Mouse (Mus musculus) lung, embryonic 15.5 days (tissue): ENCODE results near the gene Plagl2. TPM values are rescaled to one million over a fixed set of nuclear protein-coding genes. Genes with fewer than 3 reads are reported as not detected.
"Not testable (repeated sequence)": the region's sequence is repeated elsewhere in the genome, so short reads cannot be mapped to it uniquely, and the experiment has no call there.

Experiments used
- ATAC-seq: fragments of 200-750 bp; cut with Nextera tagmentation; 2 replicates; pipeline ENCODE4 v1.8.0; 2017; ENCODE audit warnings: moderate number of reproducible peaks, borderline replicate concordance; ENCODE audit not compliant: low FRiP score, low TSS enrichment; ENCODE audit errors: extremely low read depth
- H3K27ac ChIP-seq: fragments of 300-500 bp; sonication (generic); 2 replicates; pipeline ENCODE4 v1.5.1; 2015; ENCODE audit warnings: moderate library complexity, mild to moderate bottlenecking, inconsistent platforms
- H3K27me3 ChIP-seq: fragments of 300-500 bp; sonication (generic); 2 replicates; pipeline ENCODE4 v1.6.1; 2015; ENCODE audit warnings: inconsistent platforms
- H3K36me3 ChIP-seq: fragments of 300-500 bp; sonication (generic); 2 replicates; pipeline ENCODE4 v1.6.1; 2015; ENCODE audit warnings: inconsistent platforms
- H3K4me1 ChIP-seq: fragments of 300-500 bp; sonication (generic); 2 replicates; pipeline ENCODE4 v1.6.1; 2015; ENCODE audit warnings: inconsistent platforms
- H3K4me2 ChIP-seq: fragments of 300-500 bp; sonication (generic); 2 replicates; pipeline ENCODE4 v1.6.1; 2015; ENCODE audit warnings: inconsistent platforms, mild to moderate bottlenecking, moderate library complexity
- H3K4me3 ChIP-seq: fragments of 300-500 bp; sonication (generic); 2 replicates; pipeline ENCODE4 v1.5.1; 2015; ENCODE audit warnings: mild to moderate bottlenecking, inconsistent platforms
- H3K9ac ChIP-seq: fragments of 300-500 bp; sonication (generic); 2 replicates; pipeline ENCODE4 v1.6.1; 2015; ENCODE audit warnings: inconsistent platforms
- H3K9me3 ChIP-seq: fragments of 300-500 bp; sonication (generic); 2 replicates; pipeline ENCODE4 v1.6.1; 2016; ENCODE audit warnings: inconsistent platforms
- WGBS: fragments of 180-500 bp; shearing (Covaris S2); methylation state at CpG from one replicate; pipeline ENCODE4 v1.1.7; 2015; 5-methylcytosine and 5-hydroxymethylcytosine counted together
- polyA plus RNA-seq: library from polyadenylated mRNA; unstranded; fragments of >200 nt; fragmentation: Nextera tagmentation; extraction: Ambion mirVana; gene quantifications from 2 replicates; pipeline ENCODE4 v1.2.1, GENCODE M21; 2015

Plagl2 gene
- polyA plus RNA-seq: 12.9 and 13.0 TPM in 2 replicates

- no peaks in the 10 kb centered on the region for H3K9me3 ChIP-seq
- peak within 1 kb of the TSS; percentile 99 for H3K4me3 ChIP-seq
- ATAC-seq: peak; percentile 97
- no peaks in the 10 kb centered on the region for H3K27me3 ChIP-seq
- under 1% methylated on average over 70 of the region's 72 CpGs for WGBS
- H3K4me2 ChIP-seq: peak within 1 kb of the TSS; percentile 72
- H3K36me3 ChIP-seq: peaks cover 5% of the 10 kb centered on the region
- peak within 1 kb of the TSS; percentile 96 for H3K27ac ChIP-seq
- H3K9ac ChIP-seq: peak within 1 kb of the TSS; percentile 100
- H3K4me1 ChIP-seq: peaks cover 39% of the 10 kb centered on the region
Observed at GRCm38 (mm10) chr2:153241250-153242014, at the start of gene Plagl2, which contains the start of gene Pofut1. TSS of gene Plagl2 (minus strand) at chr2:153241426. TSS of gene Pofut1 (plus strand) at chr2:153241533.

DNA sequence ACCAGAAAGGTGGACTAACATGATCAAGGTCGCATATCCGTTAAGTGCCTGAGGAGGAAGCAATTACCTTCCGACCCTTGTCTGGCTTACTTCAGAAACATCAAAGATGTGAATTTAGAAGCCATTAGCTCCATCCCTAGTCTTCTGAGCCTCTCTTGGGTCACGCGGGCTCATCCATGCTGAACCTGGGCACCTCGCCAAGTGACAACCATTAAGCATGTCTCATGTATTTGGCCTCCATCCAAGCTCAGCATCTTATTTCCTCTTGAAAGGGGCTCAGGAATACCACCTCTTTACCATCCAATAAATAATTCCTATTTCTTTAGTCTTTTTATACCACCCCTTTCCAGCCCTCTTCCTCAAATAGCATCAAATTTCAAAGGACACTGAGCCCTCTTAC is 46.6 kb upstream of the Plagl2 start:
- WGBS: 35% methylated on average over 6 of the region's 6 CpGs
- Histone ChIP-seq H3K4me2 (no peak overlapping the region), H3K36me3 (no peaks in the 10 kb centered on the region), H3K4me3 (no peak overlapping the region), H3K9ac (no peak overlapping the region), H3K27ac (no peak overlapping the region), H3K4me1 (peaks cover 22% of the 10 kb centered on the region), H3K9me3 (no peaks in the 10 kb centered on the region), H3K27me3 (no peaks in the 10 kb centered on the region)
- peak; percentile 29; the same call in 1 of the 2 replicates for ATAC-seq

- Histone ChIP-seq H3K4me2 (no peak overlapping the region), H3K4me3 (no peak overlapping the region), H3K4me1 (peaks cover 11% of the 10 kb centered on the region), H3K9ac (no peak overlapping the region), H3K9me3 (no peaks in the 10 kb centered on the region), H3K27me3 (no peaks in the 10 kb centered on the region), H3K36me3 (no peaks in the 10 kb centered on the region), H3K27ac (no peak overlapping the region)
- no peak for ATAC-seq
- WGBS: 80% methylated on average over 4 of the region's 4 CpGs
Observed at GRCm38 (mm10) chr2:153286524-153286923, 45.3 kb upstream of the Plagl2 start.

DNA sequence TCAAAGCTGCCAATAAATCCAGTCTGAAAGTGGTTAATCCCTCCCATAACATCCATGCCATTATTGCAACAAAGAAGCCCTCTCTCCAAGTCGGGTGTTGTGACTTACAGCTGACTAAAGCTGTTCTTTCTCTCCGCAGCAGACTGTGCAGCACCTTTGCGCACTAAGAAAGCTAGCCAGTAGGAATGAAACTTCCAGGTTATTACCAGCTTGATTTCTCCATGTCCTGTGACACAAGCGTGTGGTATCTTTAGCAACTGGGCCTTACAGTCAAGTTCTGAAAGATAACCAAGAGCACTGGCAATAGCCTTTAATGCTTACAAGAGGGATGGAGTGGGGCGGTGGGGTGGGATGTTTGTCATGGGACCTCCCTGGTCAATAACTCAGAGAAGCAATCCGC is 42.7 kb upstream of the Plagl2 start:
- no peak overlapping the region for H3K9ac ChIP-seq
- H3K4me2 ChIP-seq: no peak overlapping the region
- peaks cover 7% of the 10 kb centered on the region; the same call in 1 of the 2 replicates for H3K4me1 ChIP-seq
- no peaks in the 10 kb centered on the region for H3K27me3 ChIP-seq
- H3K4me3 ChIP-seq: no peak overlapping the region
- 83% methylated on average over 6 of the region's 6 CpGs for WGBS
- no peaks in the 10 kb centered on the region for H3K9me3 ChIP-seq
- no peak overlapping the region for H3K27ac ChIP-seq
- H3K36me3 ChIP-seq: no peaks in the 10 kb centered on the region
- ATAC-seq: no peak

GRCm38 (mm10) chr2:153278357-153278756 is 37.1 kb upstream of the Plagl2 start:
- no peak overlapping the region for H3K4me2 ChIP-seq
- no peak overlapping the region for H3K4me3 ChIP-seq
- H3K27ac ChIP-seq: no peak overlapping the region
- H3K9ac ChIP-seq: no peak overlapping the region
- H3K4me1 ChIP-seq: no peaks in the 10 kb centered on the region
- no peaks in the 10 kb centered on the region for H3K27me3 ChIP-seq
- 80% methylated on average over 5 of the region's 5 CpGs for WGBS
- no peaks in the 10 kb centered on the region for H3K9me3 ChIP-seq
- no peak for ATAC-seq
- no peaks in the 10 kb centered on the region for H3K36me3 ChIP-seq

DNA sequence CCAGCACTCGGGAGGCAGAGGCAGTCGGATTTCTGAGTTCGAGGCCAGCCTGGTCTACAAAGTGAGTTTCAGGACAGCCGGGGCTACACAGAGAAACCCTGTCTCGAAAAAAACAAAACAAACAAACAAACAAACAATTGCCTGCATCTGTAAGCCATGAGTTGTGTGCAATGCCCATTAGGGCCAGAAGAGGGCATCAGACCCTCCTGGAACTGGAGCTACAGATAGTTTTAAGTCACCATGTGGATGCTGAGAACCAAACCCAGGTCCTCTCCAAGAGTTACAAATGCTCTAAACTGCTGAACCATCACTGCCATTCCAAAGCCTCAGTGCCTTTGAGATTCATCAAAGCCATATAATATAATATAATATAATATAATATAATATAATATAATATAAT is 35.6 kb upstream of the Plagl2 start:
- not testable (repeated sequence) for H3K36me3 ChIP-seq, H3K4me3 ChIP-seq, H3K27me3 ChIP-seq, H3K4me2 ChIP-seq, H3K4me1 ChIP-seq, H3K9me3 ChIP-seq, ATAC-seq, H3K27ac ChIP-seq, H3K9ac ChIP-seq
- WGBS: 86% methylated on average over 5 of the region's 5 CpGs

DNA sequence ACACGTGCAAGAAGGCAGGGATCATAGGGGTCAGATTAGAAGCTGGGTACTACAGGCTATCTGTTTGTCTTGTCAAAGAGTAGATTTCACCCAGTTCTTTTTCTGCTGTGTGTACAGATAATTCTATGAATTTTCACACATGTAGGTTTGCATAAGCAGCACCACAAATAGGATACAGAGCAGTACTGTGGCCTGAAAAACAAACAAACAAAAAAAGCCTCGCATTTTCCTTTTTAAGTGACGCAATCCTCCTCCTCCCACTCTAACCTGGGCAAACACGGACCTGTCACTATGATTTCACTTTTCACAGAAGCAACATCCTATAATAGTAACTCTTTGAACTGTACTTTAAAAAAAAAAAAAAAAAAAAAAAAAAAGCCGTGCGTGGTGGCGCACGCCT is 35.2 kb upstream of the Plagl2 start:
- no peak overlapping the region for H3K4me2 ChIP-seq
- no peak for ATAC-seq
- H3K27me3 ChIP-seq: no peaks in the 10 kb centered on the region
- H3K4me1 ChIP-seq: no peaks in the 10 kb centered on the region
- no peaks in the 10 kb centered on the region for H3K9me3 ChIP-seq
- no peaks in the 10 kb centered on the region for H3K36me3 ChIP-seq
- no peak overlapping the region for H3K27ac ChIP-seq
- H3K4me3 ChIP-seq: no peak overlapping the region
- 89% methylated on average over 8 of the region's 8 CpGs for WGBS
- no peak overlapping the region for H3K9ac ChIP-seq

GRCm38 (mm10) chr2:153275577-153275976 is 34.4 kb upstream of the Plagl2 start:
- not testable (repeated sequence) for H3K27ac ChIP-seq, H3K9ac ChIP-seq, H3K9me3 ChIP-seq, ATAC-seq, H3K36me3 ChIP-seq, H3K4me2 ChIP-seq, H3K4me3 ChIP-seq, H3K27me3 ChIP-seq, H3K4me1 ChIP-seq
- 77% methylated on average over 3 of the region's 3 CpGs for WGBS

GRCm38 (mm10) chr2:153274919-153275247 is 33.7 kb upstream of the Plagl2 start:
- H3K4me1 ChIP-seq: peaks cover 2% of the 10 kb centered on the region; the same call in 1 of the 2 replicates
- H3K4me2 ChIP-seq: no peak overlapping the region
- WGBS: 71% methylated on average over 6 of the region's 6 CpGs
- no peak overlapping the region for H3K27ac ChIP-seq
- no peak overlapping the region for H3K4me3 ChIP-seq
- H3K9me3 ChIP-seq: no peaks in the 10 kb centered on the region
- no peak for ATAC-seq
- no peak overlapping the region for H3K9ac ChIP-seq
- no peaks in the 10 kb centered on the region for H3K36me3 ChIP-seq
- no peaks in the 10 kb centered on the region for H3K27me3 ChIP-seq

DNA sequence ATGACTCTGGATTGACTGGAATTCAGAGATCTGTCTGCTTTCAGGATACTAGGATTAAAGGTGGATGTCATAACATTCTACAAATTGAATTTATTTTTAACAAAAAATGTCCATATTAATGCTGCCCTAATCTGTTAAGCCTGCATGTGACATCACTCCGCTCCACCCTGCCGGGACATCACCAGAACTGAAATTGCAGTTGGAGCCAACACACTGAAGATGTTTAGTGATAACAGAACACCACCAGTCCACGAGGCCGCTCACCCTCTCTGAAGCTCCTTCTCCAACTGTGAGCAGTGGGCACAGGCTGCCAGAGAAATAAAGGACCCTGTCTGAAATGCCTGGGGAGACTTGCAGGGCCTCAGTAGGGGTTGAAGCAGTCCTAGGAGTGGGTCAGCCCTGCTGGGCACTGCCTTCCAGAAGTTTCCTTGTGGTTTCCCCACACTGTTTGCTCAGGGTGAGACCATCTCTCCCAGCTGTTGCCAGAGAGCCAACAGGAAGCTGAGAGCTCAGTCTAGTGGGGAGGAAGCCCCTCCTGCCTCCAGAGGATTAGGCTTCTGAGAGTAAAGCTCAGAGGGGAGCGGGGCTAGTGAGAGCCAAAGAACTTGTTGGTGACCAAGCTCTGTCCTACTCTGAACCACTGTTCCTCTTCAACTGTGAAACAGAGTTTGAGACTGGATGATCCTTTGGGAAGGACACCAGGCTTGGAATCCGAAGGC is 33.1 kb upstream of the Plagl2 start:
- H3K4me3 ChIP-seq, H3K27ac ChIP-seq, H3K9me3 ChIP-seq, H3K4me2 ChIP-seq, H3K4me1 ChIP-seq, H3K36me3 ChIP-seq, H3K9ac ChIP-seq, H3K27me3 ChIP-seq: not testable (repeated sequence)
- peak; percentile 58; the same call in 1 of the 2 replicates for ATAC-seq
- 56% methylated on average over 6 of the region's 6 CpGs for WGBS

DNA sequence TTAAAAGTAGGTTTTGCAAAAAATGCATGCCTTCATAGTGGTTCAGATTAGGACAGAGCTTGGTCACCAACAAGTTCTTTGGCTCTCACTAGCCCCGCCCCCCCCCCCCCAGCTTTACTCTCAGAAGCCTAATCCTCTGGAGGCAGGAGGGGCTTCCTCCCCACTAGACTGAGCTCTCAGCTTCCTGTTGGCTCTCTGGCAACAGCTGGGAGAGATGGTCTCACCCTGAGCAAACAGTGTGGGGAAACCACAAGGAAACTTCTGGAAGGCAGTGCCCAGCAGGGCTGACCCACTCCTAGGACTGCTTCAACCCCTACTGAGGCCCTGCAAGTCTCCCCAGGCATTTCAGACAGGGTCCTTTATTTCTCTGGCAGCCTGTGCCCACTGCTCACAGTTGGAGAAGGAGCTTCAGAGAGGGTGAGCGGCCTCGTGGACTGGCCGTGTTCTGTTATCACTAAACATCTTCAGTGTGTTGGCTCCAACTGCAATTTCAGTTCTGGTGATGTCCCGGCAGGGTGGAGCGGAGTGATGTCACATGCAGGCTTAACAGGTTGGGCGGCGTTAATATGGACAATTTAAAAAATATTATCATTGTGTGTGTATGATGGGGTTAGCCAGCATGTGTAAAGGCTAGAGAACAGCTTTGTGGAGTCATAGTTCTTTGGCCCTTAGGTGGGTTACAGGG is 29.1 kb upstream of the Plagl2 start:
- H3K4me1 ChIP-seq, H3K27me3 ChIP-seq, H3K9me3 ChIP-seq, H3K4me2 ChIP-seq, H3K27ac ChIP-seq, H3K4me3 ChIP-seq, H3K9ac ChIP-seq: not testable (repeated sequence)
- H3K36me3 ChIP-seq: peaks cover 14% of the 10 kb centered on the region
- ATAC-seq: peak; percentile 28; the same call in 1 of the 2 replicates
- WGBS: 47% methylated on average over 8 of the region's 8 CpGs

GRCm38 (mm10) chr2:153267331-153267730 is 26.1 kb upstream of the Plagl2 start:
- Histone ChIP-seq H3K27me3 (no peaks in the 10 kb centered on the region), H3K9ac (no peak overlapping the region), H3K4me3 (no peak overlapping the region), H3K27ac (no peak overlapping the region), H3K4me2 (no peak overlapping the region), H3K9me3 (no peaks in the 10 kb centered on the region), H3K36me3 (peaks cover 34% of the 10 kb centered on the region), H3K4me1 (peaks cover 6% of the 10 kb centered on the region; the same call in 1 of the 2 replicates)
- 79% methylated on average over 2 of the region's 2 CpGs for WGBS
- ATAC-seq: no peak
